Mouse (Mus musculus) spleen, adult 18-20 months (tissue): Measurements from ENCODE around the gene Foxj3.

Experiments used
- DNase-seq, 2 experiments: peaks; one replicate each; pipeline ENCODE4 v3.0.0; 2022; ENCODE audit warnings: mixed read lengths in 2 of 2

Gene Foxj3

DNA sequence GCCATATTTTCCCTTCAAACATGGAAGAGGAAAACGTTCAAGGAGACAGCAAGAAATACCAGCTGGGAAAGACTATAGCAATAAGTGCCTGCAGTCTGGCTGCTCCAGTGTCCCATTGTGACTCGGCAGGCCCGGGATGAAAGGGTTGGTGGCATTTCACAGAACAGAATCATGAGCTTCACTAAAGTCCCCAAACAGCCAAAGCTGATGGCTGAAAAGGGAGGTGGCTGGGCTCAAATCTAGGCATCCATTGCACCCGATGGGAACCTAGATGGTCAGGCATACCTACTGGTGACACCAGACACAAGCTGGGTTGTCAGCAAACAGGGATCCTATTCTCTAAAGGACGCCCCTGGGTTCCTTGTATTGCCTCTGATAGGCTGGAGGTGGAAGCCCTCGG lies 101.1 kb downstream of the Foxj3 start:
- no peak for DNase-seq

GRCm38 (mm10) chr4:119638656-119639055 lies 101.9 kb downstream of the Foxj3 start:
- DNase-seq, result no peak

DNA sequence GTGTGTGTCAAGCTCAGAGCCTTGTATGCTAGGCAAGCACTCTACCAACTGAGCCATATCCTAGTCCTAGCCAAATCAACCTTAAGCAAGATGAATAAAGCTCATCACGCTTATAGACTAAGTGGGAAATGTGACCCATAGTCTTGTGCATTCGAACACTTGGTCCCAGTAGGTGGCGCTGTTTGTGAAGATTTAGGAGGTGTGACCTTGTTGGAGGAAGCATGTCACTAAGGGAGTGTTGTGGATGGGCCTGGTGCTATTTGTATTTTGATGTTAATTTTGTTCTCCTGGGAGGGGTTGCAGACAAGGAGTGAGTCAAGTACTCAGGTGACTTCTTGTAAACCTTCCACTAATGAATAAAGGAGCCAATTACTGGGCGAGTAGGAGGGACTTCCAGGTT lies 105.9 kb downstream of the Foxj3 start:
- no peak for DNase-seq

DNA sequence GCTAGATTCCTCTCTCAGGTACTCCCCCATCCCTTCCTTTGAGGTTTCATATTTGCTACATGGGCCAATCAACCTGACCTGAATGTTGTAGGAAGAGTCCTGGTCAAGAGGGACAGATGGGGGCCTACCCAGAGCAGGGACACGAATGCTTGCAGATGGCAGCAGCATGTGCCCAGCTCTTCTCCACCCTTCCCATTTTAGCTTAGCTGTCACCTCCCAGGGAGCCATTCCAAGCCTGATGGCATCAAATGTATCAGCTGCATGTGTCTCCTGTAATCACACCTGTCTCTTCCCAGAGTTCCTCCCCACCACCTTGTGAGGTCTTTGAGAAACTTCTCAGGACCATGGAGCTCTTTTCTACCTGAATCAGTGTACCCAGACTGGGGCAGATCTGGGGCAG lies 120.2 kb downstream of the Foxj3 start:
- DNase-seq, result no peak

- DNase-seq, result no peak
Measured at GRCm38 (mm10) chr4:119658246-119658645, 121.4 kb downstream of the Foxj3 start.

DNA sequence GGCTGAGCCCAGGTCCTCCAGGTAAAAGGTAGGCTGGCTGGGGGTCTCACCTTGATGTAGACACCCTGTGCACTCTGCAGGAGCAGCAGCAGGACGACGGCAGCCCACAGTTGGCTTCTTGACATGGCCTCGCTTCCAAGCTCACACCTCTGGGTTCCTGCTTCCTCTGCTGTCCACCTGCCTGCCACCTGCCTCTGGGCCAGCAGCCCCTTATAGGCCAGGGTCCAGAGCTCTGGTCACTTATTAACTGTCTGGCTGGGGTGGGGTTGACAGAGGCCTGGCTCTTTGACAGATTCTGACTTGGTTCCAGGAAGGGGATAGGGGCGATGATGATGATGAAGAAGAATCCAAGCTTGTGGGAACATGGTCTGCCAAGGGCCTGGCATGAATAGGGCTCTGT lies 121.9 kb downstream of the Foxj3 start, which contains the start of gene Guca2b:
TSS of gene Guca2b (minus strand) at position 224 of the 400 bp plus-strand sequence.
- DNase-seq, result no peak

DNA sequence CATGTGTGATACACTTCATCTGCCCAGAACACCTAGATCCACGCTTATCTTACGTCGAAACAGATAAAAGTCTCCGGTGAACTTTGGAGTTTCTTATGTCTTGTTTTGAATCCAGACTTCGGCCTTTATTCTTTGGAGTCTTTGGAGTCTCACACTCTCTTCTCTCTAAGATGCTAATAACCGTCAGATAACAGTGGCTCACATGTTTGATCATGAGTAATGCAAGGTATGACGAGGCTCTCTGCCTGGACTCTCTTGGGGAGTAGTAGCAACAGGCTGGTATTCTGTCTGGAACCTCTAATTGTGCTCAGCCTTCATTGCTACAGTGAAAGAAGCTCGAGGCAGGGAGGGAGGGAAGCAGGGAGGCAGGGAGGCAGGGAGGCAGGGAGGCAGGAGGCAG lies 123.2 kb downstream of the Foxj3 start:
- no peak for DNase-seq

DNA sequence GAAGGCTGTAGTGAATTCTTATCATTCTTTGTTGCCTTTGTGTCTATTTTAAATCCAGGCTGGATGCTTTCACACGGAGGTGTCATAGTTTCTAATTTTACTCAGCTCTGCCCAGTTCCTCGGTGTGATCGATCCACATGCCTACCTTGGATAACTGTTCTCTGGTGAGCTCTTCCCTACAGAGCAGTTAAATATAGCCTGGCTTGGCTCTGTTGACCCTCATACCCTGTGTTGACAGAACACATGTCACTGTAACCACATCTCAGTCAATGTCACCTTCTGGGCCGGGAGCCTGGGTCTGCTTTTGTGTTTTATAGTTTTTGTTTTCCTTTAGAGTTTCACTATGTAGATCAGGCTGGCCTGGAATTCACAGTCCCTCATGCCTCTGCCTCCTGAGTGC lies 125.3 kb downstream of the Foxj3 start:
- no peak for DNase-seq

DNA sequence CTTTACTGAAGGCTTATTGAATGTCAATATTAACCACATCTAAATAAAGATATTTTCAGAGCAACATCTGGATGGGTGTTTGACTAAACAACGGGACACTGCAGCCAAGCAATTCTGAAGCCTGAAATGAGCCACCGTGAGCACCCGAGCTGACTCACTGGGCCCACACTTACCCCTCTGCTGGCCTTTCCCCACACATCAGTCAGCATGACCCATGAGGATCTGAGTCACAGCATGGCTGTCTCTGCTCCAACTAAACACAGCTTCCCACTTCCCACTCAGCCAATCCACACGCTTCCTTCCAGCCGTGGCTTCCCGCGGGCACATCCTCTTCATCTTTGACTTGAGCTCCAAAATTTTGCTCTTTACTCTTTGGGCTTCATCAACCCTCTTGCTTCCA lies 126.2 kb downstream of the Foxj3 start:
- no peak for DNase-seq

DNA sequence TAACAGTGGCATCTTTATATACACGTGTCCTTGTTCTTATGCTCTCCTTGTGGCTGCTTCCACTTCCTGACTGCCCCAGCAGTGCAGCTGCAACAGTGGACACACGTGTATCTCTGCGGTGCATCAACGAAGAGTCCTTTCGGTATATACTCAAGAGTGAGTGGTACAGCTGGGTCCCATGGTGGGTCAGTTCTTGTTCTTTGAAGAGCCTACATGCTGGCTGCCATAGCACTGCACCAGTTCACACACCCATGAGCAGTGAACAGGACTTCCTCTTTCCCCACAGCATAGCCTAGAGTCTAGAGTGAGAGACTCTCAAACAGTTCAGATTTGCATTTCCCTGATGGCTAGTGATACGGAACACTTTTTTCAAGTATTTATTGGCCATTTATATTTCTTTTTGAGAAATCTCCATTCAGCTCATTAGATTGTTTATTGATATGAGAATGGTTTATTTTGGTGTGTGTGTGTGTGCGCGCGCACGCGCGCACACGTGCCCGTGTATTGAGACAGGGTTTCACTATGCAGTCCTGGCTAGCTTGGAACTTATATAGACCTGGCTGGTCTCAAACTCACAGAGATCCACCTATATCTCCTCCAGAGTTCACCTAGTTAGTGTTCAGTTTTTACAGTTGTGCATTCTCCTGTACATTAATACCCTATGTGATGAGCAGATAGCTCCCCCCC lies 126.7 kb downstream of the Foxj3 start:
- DNase-seq, result peak; percentile 26 to 36

DNA sequence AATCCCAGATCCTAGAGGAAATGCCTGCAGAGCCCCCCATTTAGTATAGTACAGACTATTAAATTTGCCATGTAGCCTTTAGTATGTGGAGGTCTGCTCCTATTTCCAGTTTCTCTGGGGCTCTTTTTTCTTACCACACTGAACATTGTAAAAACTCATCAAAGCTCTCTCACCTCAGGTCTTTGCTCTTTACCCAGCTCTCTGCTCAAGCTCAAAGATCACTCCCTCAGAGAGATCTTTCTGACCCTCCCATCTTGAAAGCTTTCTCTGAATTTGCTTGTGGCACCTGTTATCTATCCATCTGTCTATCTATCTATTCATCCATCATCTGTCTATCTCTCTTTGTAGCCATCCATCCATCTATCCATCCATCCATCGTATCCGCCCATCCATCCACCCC lies 128.4 kb downstream of the Foxj3 start:
- no peak for DNase-seq

GRCm38 (mm10) chr4:119666116-119666515 lies 129.3 kb downstream of the Foxj3 start:
- no peak for DNase-seq

DNA sequence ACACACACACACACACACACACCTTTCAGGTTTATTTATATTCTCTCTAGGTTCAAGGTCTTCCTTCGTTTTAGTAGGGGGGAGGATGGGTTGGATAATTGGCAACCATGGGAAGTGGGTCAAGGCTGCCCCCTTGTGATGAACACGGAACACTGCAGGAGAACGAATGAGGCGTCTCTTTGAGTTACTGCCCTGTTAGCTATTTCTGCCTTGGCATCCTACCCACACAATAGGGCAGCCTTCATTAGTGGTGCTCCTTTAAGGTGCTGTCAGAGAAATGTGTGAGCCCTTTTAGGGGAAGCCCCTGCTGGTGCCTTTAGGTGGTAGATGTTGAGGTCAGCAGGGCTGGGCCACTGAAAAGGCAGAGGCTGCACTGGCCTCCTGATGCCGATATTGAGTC lies 130.7 kb downstream of the Foxj3 start:
- peak in 1 of 2 experiments; percentile 34 for DNase-seq

DNA sequence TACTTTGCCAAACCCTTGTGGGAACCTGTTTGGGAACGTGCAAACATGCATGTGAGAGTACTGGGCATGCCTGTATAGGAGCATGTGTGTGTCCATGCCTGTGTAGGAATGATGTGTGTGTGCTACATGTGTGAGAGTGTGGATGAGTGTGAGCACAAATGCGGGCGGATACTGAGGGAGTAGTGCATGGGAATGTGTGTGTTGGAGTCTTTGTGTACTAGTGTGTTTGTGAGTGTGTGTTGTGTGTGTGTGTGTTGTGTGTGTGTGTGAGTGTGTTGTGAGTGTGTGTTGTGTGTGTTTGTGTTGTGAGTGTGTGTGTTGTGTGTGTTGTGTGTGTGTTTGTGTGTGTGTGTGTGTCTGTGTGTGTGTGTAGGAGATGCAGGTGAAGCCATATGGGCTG lies 131.4 kb downstream of the Foxj3 start:
- no peak for DNase-seq

DNA sequence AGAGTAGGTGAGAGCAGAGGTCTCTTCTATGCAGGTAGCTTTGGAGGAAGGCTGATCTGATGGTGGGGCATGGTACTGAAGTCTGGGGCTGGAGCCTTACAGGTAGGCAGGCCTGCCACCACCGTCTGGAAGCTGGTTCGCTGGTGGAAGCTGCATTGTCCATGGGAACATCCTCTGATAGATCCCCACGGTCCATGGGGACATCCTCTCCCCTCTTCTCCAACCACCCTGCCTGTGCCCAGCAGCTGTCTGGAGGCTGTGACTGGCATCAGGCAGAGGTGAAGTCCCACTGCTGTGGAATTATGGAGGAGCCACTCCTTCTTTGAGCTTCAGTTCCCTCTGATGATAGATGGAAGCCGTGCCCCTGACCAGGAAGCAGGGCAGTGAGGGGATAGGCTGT lies 131.8 kb downstream of the Foxj3 start:
- no peak for DNase-seq

- DNase-seq, result peak; percentile 54 to 61
Measured at GRCm38 (mm10) chr4:119669356-119670209, 132.8 kb downstream of the Foxj3 start.

GRCm38 (mm10) chr4:119670210-119670555 lies 133.4 kb downstream of the Foxj3 start:
- no peak for DNase-seq

GRCm38 (mm10) chr4:119670736-119671135 lies 133.9 kb downstream of the Foxj3 start:
- no peak for DNase-seq

DNA sequence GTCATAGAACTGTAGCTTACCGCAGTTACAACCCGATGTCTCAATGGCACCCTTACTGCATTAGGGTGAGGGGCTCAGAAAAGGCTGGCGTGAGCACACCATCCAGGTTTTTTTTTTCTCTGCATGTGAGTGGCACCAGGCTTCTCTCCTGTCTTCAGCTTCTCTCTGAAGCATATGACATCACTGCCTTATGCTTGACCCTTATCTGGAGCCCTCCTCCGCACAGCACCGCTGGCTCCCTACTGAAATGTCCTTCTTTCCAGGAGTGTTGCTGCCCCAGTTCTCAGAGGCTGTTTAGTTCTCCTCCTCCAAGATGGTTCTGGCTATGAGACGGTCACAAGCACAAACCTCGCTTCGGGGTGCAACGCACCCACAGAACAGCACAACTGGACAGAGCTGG lies 134.4 kb downstream of the Foxj3 start:
- DNase-seq, result no peak

DNA sequence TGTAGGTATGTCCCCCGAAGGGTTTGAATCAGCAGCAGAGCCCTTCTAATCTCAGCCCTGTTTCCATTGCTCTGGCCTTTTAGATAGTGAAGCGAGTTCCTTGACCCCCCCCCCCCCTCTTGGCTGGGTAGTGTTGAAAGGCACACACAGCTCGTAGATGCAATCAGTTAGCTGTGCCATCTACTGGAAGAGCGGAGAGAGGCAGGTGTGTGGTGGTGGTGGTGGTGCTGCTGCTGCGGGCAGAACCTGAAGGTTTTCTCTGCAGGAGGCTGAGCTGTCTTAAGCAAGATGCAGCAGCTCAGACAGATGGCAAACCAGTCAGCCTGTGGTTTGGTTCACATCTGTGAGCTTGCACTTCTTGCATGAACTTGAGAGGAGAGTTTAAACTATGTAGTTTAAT lies 135.9 kb downstream of the Foxj3 start:
- no peak for DNase-seq
